Mouse (Mus musculus): Measurements from ENCODE around the gene Scn7a. TPM values are rescaled to one million over a fixed set of nuclear protein-coding genes. Genes with fewer than 3 reads are reported as not detected.

Gene Scn7a
- total and polyA plus RNA-seq, 3 experiments = not detected

Other genes starting within 250 kb of the Scn7a start
- not detected in 2 replicates for gene Scn9a, start 150.0 kb downstream of the Scn7a start, total RNA-seq (2012; rRNA removed)
- gene Scn9a, start 150.0 kb downstream of the Scn7a start, total RNA-seq (2014; rRNA removed) = not detected in 2 replicates
- gene Scn9a, start 150.0 kb downstream of the Scn7a start, polyA plus RNA-seq (2012; ENCODE audit: insufficient read length, low read depth) = not detected in 2 replicates

Measured in CH12.LX (cell line).